Mouse (Mus musculus): ENCODE measurements around the gene Gm47289. TPM values are rescaled to one million over a fixed set of nuclear protein-coding genes. Genes with fewer than 3 reads are reported as not detected.

Gene Gm47289
- polyA plus RNA-seq, 1 experiment from 2014 or later: not detected

DNA sequence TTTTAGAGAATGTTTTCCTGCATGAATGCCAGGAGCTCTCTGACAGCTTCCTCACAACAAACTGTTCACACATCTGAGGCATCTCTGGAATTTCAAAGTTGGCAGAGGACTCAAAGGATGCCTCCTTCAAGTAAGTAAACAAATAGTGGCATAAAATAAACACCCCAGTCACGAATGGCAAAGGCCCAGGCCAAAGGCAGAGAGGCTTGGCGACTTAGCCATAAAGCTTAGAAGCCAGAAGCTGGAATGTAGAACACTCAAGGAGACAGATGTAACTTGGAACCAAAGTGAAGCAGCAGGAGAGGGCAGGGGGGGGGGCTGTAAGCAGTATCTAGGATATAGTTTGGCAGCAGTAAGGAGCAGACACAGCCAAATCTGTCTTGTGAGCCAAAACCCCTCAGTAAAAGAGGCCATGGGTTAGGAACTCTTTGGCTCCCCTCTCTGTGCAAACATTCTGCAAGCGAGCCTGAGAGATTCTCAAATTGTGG is 22.3 kb downstream of the Gm47289 start:
- Histone ChIP-seq H3K27me3 (replicated peaks; ENCODE audit: control insufficient read depth, insufficient read depth, low read length) (no peaks in the 10 kb centered on the region), H3K4me1 (ENCODE audit: control insufficient read depth, insufficient read depth, low read length) (no peaks in the 10 kb centered on the region), H3K27ac (ENCODE audit: low read depth, low read length) (no peak overlapping the region), H3K4me3 (ENCODE audit: low read depth, low read length) (no peak overlapping the region), H3K36me3 (ENCODE audit: control insufficient read depth, insufficient read depth, low read length) (no peaks in the 10 kb centered on the region), H3K4me2 (ENCODE audit: low read length) (no peak overlapping the region), H3K9ac (ENCODE audit: low read length) (no peak overlapping the region), H3K9me3 (replicated peaks; ENCODE audit: control insufficient read depth, low read length) (no peaks in the 10 kb centered on the region)
- peak; percentile 57 for DNase-seq (ENCODE audit: low spot score)
- WGBS: 56% methylated on average over 3 of the region's 3 CpGs
- no peak for ATAC-seq

GRCm38 (mm10) chr9:119192202-119192990 is 33.4 kb downstream of the Gm47289 start:
- DNase-seq (ENCODE audit: low spot score) (peak; percentile 23), ATAC-seq (no peak)
- H3K27me3 ChIP-seq (replicated peaks; ENCODE audit: control insufficient read depth, insufficient read depth, low read length): no peaks in the 10 kb centered on the region
- WGBS: 30% methylated on average over 11 of the region's 11 CpGs
- H3K36me3 ChIP-seq (ENCODE audit: control insufficient read depth, insufficient read depth, low read length): no peaks in the 10 kb centered on the region
- no peak overlapping the region for H3K9ac ChIP-seq (ENCODE audit: low read length)
- no peak overlapping the region for H3K4me3 ChIP-seq (ENCODE audit: low read depth, low read length)
- H3K9me3 ChIP-seq (replicated peaks; ENCODE audit: control insufficient read depth, low read length): no peaks in the 10 kb centered on the region
- H3K27ac ChIP-seq (ENCODE audit: low read depth, low read length): no peak overlapping the region
- no peak overlapping the region for H3K4me2 ChIP-seq (ENCODE audit: low read length)
- no peaks in the 10 kb centered on the region for H3K4me1 ChIP-seq (ENCODE audit: control insufficient read depth, insufficient read depth, low read length)

GRCm38 (mm10) chr9:119199151-119199861 is 40.3 kb downstream of the Gm47289 start:
- Histone ChIP-seq H3K9ac (ENCODE audit: low read length) (no peak overlapping the region), H3K27ac (ENCODE audit: low read depth, low read length) (no peak overlapping the region), H3K36me3 (ENCODE audit: control insufficient read depth, insufficient read depth, low read length) (no peaks in the 10 kb centered on the region), H3K27me3 (replicated peaks; ENCODE audit: control insufficient read depth, insufficient read depth, low read length) (no peaks in the 10 kb centered on the region), H3K4me3 (ENCODE audit: low read depth, low read length) (no peak overlapping the region), H3K9me3 (replicated peaks; ENCODE audit: control insufficient read depth, low read length) (no peaks in the 10 kb centered on the region), H3K4me2 (ENCODE audit: low read length) (no peak overlapping the region), H3K4me1 (ENCODE audit: control insufficient read depth, insufficient read depth, low read length) (no peaks in the 10 kb centered on the region)
- WGBS: 83% methylated on average over 10 of the region's 10 CpGs
- DNase-seq (ENCODE audit: low spot score): peak; percentile 27
- no peak for ATAC-seq

- no peaks in the 10 kb centered on the region for H3K27me3 ChIP-seq (replicated peaks; ENCODE audit: control insufficient read depth, insufficient read depth, low read length)
- ATAC-seq (no peak), DNase-seq (ENCODE audit: low spot score) (no peak)
- no peaks in the 10 kb centered on the region for H3K36me3 ChIP-seq (ENCODE audit: control insufficient read depth, insufficient read depth, low read length)
- H3K4me1 ChIP-seq (ENCODE audit: control insufficient read depth, insufficient read depth, low read length): no peaks in the 10 kb centered on the region
- no peak overlapping the region for H3K9ac ChIP-seq (ENCODE audit: low read length)
- WGBS: 87% methylated on average over 5 of the region's 5 CpGs
- H3K4me3 ChIP-seq (ENCODE audit: low read depth, low read length): no peak overlapping the region
- H3K27ac ChIP-seq (ENCODE audit: low read depth, low read length): no peak overlapping the region
- no peak overlapping the region for H3K4me2 ChIP-seq (ENCODE audit: low read length)
- no peaks in the 10 kb centered on the region for H3K9me3 ChIP-seq (replicated peaks; ENCODE audit: control insufficient read depth, low read length)
Observed at GRCm38 (mm10) chr9:119201653-119202052, 42.7 kb downstream of the Gm47289 start.

- Histone ChIP-seq H3K27me3 (replicated peaks; ENCODE audit: control insufficient read depth, insufficient read depth, low read length) (no peaks in the 10 kb centered on the region), H3K4me1 (ENCODE audit: control insufficient read depth, insufficient read depth, low read length) (no peaks in the 10 kb centered on the region), H3K27ac (ENCODE audit: low read depth, low read length) (no peak overlapping the region), H3K9me3 (replicated peaks; ENCODE audit: control insufficient read depth, low read length) (no peaks in the 10 kb centered on the region), H3K36me3 (ENCODE audit: control insufficient read depth, insufficient read depth, low read length) (no peaks in the 10 kb centered on the region), H3K9ac (ENCODE audit: low read length) (no peak overlapping the region), H3K4me3 (ENCODE audit: low read depth, low read length) (no peak overlapping the region), H3K4me2 (ENCODE audit: low read length) (no peak overlapping the region)
- DNase-seq (ENCODE audit: low spot score): no peak
- WGBS: 94% methylated on average over 9 of the region's 9 CpGs
- no peak for ATAC-seq
Observed at GRCm38 (mm10) chr9:119203617-119204016, 44.7 kb downstream of the Gm47289 start.

DNA sequence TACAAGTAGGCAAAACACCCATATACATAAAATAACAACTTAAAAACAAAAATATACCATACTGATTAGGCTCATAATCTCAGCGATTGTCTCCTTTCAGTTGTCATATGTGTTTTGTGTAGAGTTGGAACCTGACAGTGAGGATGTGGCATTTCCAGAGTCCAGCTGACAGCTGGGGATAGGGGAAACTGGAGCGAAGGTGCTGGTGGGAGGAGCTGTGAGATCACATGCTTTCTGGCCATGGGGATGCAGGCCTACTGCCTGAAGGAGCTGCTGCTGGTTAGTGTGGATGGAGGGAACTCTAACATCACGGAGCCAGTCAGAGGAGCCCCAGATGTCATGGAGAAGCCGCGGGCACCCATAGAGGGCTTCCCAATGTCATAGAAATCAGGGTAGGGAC is 46.8 kb downstream of the Gm47289 start:
- WGBS: 92% methylated on average over 5 of the region's 5 CpGs
- H3K4me1 ChIP-seq (ENCODE audit: control insufficient read depth, insufficient read depth, low read length): no peaks in the 10 kb centered on the region
- no peaks in the 10 kb centered on the region for H3K27me3 ChIP-seq (replicated peaks; ENCODE audit: control insufficient read depth, insufficient read depth, low read length)
- H3K4me2 ChIP-seq (ENCODE audit: low read length): no peak overlapping the region
- DNase-seq (ENCODE audit: low spot score) (no peak), ATAC-seq (no peak)
- no peaks in the 10 kb centered on the region for H3K9me3 ChIP-seq (replicated peaks; ENCODE audit: control insufficient read depth, low read length)
- no peaks in the 10 kb centered on the region for H3K36me3 ChIP-seq (ENCODE audit: control insufficient read depth, insufficient read depth, low read length)
- no peak overlapping the region for H3K4me3 ChIP-seq (ENCODE audit: low read depth, low read length)
- no peak overlapping the region for H3K27ac ChIP-seq (ENCODE audit: low read depth, low read length)
- no peak overlapping the region for H3K9ac ChIP-seq (ENCODE audit: low read length)

- Histone ChIP-seq H3K9me3 (replicated peaks; ENCODE audit: control insufficient read depth, low read length) (no peaks in the 10 kb centered on the region), H3K4me2 (ENCODE audit: low read length) (no peak overlapping the region), H3K36me3 (ENCODE audit: control insufficient read depth, insufficient read depth, low read length) (no peaks in the 10 kb centered on the region), H3K4me3 (ENCODE audit: low read depth, low read length) (no peak overlapping the region), H3K4me1 (ENCODE audit: control insufficient read depth, insufficient read depth, low read length) (no peaks in the 10 kb centered on the region), H3K27me3 (replicated peaks; ENCODE audit: control insufficient read depth, insufficient read depth, low read length) (no peaks in the 10 kb centered on the region), H3K27ac (ENCODE audit: low read depth, low read length) (no peak overlapping the region), H3K9ac (ENCODE audit: low read length) (no peak overlapping the region)
- 85% methylated on average over 2 of the region's 2 CpGs for WGBS
- DNase-seq (ENCODE audit: low spot score) (no peak), ATAC-seq (no peak)
Observed at GRCm38 (mm10) chr9:119206666-119207065, 47.7 kb downstream of the Gm47289 start.

GRCm38 (mm10) chr9:119207113-119207512 is 48.2 kb downstream of the Gm47289 start:
- Histone ChIP-seq H3K4me2 (ENCODE audit: low read length) (no peak overlapping the region), H3K27me3 (replicated peaks; ENCODE audit: control insufficient read depth, insufficient read depth, low read length) (no peaks in the 10 kb centered on the region), H3K4me3 (ENCODE audit: low read depth, low read length) (no peak overlapping the region), H3K9ac (ENCODE audit: low read length) (no peak overlapping the region), H3K4me1 (ENCODE audit: control insufficient read depth, insufficient read depth, low read length) (no peaks in the 10 kb centered on the region), H3K27ac (ENCODE audit: low read depth, low read length) (no peak overlapping the region), H3K9me3 (replicated peaks; ENCODE audit: control insufficient read depth, low read length) (no peaks in the 10 kb centered on the region), H3K36me3 (ENCODE audit: control insufficient read depth, insufficient read depth, low read length) (no peaks in the 10 kb centered on the region)
- DNase-seq (ENCODE audit: low spot score) (no peak), ATAC-seq (no peak)
- WGBS: 82% methylated on average over 4 of the region's 4 CpGs

GRCm38 (mm10) chr9:119208998-119209397 is 50.0 kb downstream of the Gm47289 start, which contains the start of gene Slc22a13:
Gene Slc22a13 (minus strand): TSS chr9:119209098.
- WGBS: 99% methylated on average over 4 of the region's 4 CpGs
- Histone ChIP-seq H3K27me3 (replicated peaks; ENCODE audit: control insufficient read depth, insufficient read depth, low read length) (no peaks in the 10 kb centered on the region), H3K4me3 (ENCODE audit: low read depth, low read length) (no peak within 1 kb of the TSS), H3K36me3 (ENCODE audit: control insufficient read depth, insufficient read depth, low read length) (no peaks in the 10 kb centered on the region), H3K9ac (ENCODE audit: low read length) (no peak within 1 kb of the TSS), H3K9me3 (replicated peaks; ENCODE audit: control insufficient read depth, low read length) (no peaks in the 10 kb centered on the region), H3K4me1 (ENCODE audit: control insufficient read depth, insufficient read depth, low read length) (no peaks in the 10 kb centered on the region), H3K4me2 (ENCODE audit: low read length) (no peak within 1 kb of the TSS), H3K27ac (ENCODE audit: low read depth, low read length) (no peak within 1 kb of the TSS)
- no peak for ATAC-seq
- no peak for DNase-seq (ENCODE audit: low spot score)

Measured in forebrain, embryonic 14.5 days (tissue).